Mouse (Mus musculus): ENCODE measurements at regions not wholly inside any gene's neighbourhood (a gene's known extent, or its start where the extent isn't known, plus 50 kb on each side); places are given as distances from the start of the nearest gene placed in this dataset.

DNA sequence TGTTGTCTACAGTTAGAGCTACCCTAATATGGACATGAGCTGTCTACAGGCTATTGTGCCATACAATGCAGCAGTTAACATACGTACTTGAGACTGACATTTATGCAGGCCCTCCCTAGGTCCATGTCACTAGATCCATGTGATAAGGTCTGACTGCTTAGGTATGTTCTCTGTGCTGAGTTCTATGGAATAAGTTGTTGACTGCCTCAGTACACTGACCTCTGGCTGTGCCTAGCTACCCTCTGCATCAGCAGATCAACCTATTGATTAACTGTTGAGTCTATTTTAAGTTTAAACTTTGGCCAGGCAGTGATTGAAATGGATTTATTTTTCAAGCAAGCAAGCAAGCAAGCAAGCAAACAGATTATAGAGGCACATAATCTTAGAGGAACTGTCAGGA lies 57.0 kb upstream of the Cd28 start:
- H3K4me3 ChIP-seq (ENCODE audit: control insufficient read depth in 1 of 2, insufficient read depth in 1 of 2, low read depth in 2 of 2, low read length in 2 of 2): no peak overlapping the region
- no peaks in the 10 kb centered on the region for H3K79me2 ChIP-seq (ENCODE audit: control insufficient read depth, insufficient read depth, low read length, poor library complexity)
- no peaks in the 10 kb centered on the region for H3K36me3 ChIP-seq (ENCODE audit: control insufficient read depth in 1 of 2, insufficient read depth in 2 of 2, low read length in 2 of 2)
- H3K27ac ChIP-seq (ENCODE audit: control insufficient read depth, low read depth, low read length): no peak overlapping the region
- H3K9ac ChIP-seq (ENCODE audit: control insufficient read depth, low read depth, low read length, poor library complexity, severe bottlenecking): no peak overlapping the region
- no peaks in the 10 kb centered on the region for H3K4me1 ChIP-seq (ENCODE audit: control insufficient read depth in 1 of 2, insufficient read depth in 2 of 2, low read length in 2 of 2)
- no peak for DNase-seq (ENCODE audit: low read depth, low spot score)
- no peak for TF ChIP-seq NRF1 (IDR thresholded peaks at IDR 0.05; ENCODE audit: insufficient read depth, low read depth, low read length, poor library complexity, severe bottlenecking)
- no peak for TF ChIP-seq E2F4 (IDR thresholded peaks at IDR 0.05; ENCODE audit: borderline replicate concordance, low read depth, low read length)
- TF ChIP-seq ELF1 (IDR thresholded peaks at IDR 0.05; ENCODE audit: low read depth, low read length): no peak
- TF ChIP-seq EP300 (IDR thresholded peaks at IDR 0.05; ENCODE audit: low read depth in 1 of 2, low read length in 2 of 2): no peak
- TF ChIP-seq BHLHE40 (IDR thresholded peaks at IDR 0.05; ENCODE audit: borderline replicate concordance, low read depth, low read length): no peak
- TF ChIP-seq POLR2AphosphoS2 (IDR thresholded peaks at IDR 0.05; ENCODE audit: low read length): no peak
- no peak for TF ChIP-seq CHD1 (IDR thresholded peaks at IDR 0.05; ENCODE audit: low read depth, low read length)
- H3K9me3 ChIP-seq (replicated peaks; ENCODE audit: insufficient read depth, low read length): no peaks in the 10 kb centered on the region
- H3K27me3 ChIP-seq (ENCODE audit: control insufficient read depth in 1 of 2, insufficient read depth in 2 of 2, low read length in 2 of 2): no peaks in the 10 kb centered on the region

DNA sequence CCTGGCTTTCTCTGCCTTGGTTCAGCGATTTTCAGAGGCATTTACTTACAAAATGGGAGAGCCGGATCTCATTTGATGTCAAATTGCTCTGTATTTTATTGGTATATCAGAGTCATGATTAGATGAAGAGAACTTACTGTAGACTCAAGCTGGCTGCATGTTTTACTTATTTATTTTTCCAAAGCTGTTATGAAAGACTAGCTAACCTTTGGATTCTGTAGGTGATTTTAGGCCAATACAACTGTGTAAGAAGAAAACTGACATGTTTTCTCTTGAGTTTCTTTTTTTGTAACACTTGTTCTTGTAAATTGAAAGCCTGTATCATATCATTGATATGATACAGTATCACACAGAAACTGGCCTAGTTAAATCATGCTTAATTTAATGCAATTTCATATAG lies 57.6 kb upstream of the Cd28 start:
- Histone ChIP-seq H3K27ac (ENCODE audit: control insufficient read depth, low read depth, low read length) (no peak overlapping the region), H3K36me3 (ENCODE audit: control insufficient read depth in 1 of 2, insufficient read depth in 2 of 2, low read length in 2 of 2) (no peaks in the 10 kb centered on the region), H3K4me1 (ENCODE audit: control insufficient read depth in 1 of 2, insufficient read depth in 2 of 2, low read length in 2 of 2) (no peaks in the 10 kb centered on the region), H3K9ac (ENCODE audit: control insufficient read depth, low read depth, low read length, poor library complexity, severe bottlenecking) (no peak overlapping the region), H3K9me3 (replicated peaks; ENCODE audit: insufficient read depth, low read length) (no peaks in the 10 kb centered on the region), H3K79me2 (ENCODE audit: control insufficient read depth, insufficient read depth, low read length, poor library complexity) (no peaks in the 10 kb centered on the region), H3K4me3 (ENCODE audit: control insufficient read depth in 1 of 2, insufficient read depth in 1 of 2, low read depth in 2 of 2, low read length in 2 of 2) (no peak overlapping the region), H3K27me3 (ENCODE audit: control insufficient read depth in 1 of 2, insufficient read depth in 2 of 2, low read length in 2 of 2) (no peaks in the 10 kb centered on the region)
- no peak for TF ChIP-seq NELFE (IDR thresholded peaks at IDR 0.05; ENCODE audit: low read depth, low read length)
- TF ChIP-seq POLR2AphosphoS2 (IDR thresholded peaks at IDR 0.05; ENCODE audit: low read length): no peak
- no peak for TF ChIP-seq GABPA (IDR thresholded peaks at IDR 0.05; ENCODE audit: low read depth, low read length)
- TF ChIP-seq TCF12 (IDR thresholded peaks at IDR 0.05; ENCODE audit: low read depth, low read length): no peak
- TF ChIP-seq NRF1 (IDR thresholded peaks at IDR 0.05; ENCODE audit: insufficient read depth, low read depth, low read length, poor library complexity, severe bottlenecking): no peak
- TF ChIP-seq RAD21 (IDR thresholded peaks at IDR 0.05; ENCODE audit: low read depth, low read length): no peak
- TF ChIP-seq MYC (IDR thresholded peaks at IDR 0.05; ENCODE audit: low read depth, low read length): no peak
- DNase-seq (ENCODE audit: low read depth, low spot score): no peak

DNA sequence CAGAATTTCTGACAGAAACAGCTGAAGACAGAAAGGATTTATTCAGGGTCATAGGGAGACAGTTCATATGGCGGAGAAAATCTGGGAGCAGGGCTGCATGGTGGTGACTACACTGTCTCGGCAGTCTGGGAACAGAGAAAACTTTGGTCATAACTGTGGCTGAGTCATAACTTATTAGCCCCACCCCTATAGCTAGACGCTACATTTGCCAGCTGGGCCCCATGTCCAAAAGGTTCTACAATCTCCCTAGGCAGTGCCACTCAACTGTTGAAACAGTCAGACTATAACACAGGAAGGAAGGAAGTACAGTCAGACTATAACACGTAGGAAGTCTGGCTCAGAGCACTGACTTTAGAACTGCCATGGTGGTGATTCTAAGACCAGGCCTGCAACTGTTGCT lies 58.2 kb upstream of the Cd28 start:
- no peak for TF ChIP-seq SIN3A (IDR thresholded peaks at IDR 0.05; ENCODE audit: low read length)
- no peak for TF ChIP-seq HCFC1 (IDR thresholded peaks at IDR 0.05; ENCODE audit: low read depth, low read length)
- TF ChIP-seq ZC3H11A (IDR thresholded peaks at IDR 0.05; ENCODE audit: low read depth, low read length): no peak
- no peak for TF ChIP-seq MYC (IDR thresholded peaks at IDR 0.05; ENCODE audit: low read depth, low read length)
- TF ChIP-seq NRF1 (IDR thresholded peaks at IDR 0.05; ENCODE audit: insufficient read depth, low read depth, low read length, poor library complexity, severe bottlenecking): no peak
- no peak for TF ChIP-seq RCOR1 (IDR thresholded peaks at IDR 0.05; ENCODE audit: low read depth, low read length)
- no peak for TF ChIP-seq KAT2A (conservative IDR thresholded peaks at IDR 0.05; ENCODE audit: low read depth, low read length)
- no peak for TF ChIP-seq TAL1 (IDR thresholded peaks at IDR 0.05; ENCODE audit: low read length)
- TF ChIP-seq MEF2A (IDR thresholded peaks at IDR 0.05; ENCODE audit: extremely low read depth, insufficient replicate concordance, low read depth, low read length, poor library complexity, severe bottlenecking): no peak
- TF ChIP-seq UBTF (IDR thresholded peaks at IDR 0.05; ENCODE audit: borderline replicate concordance, insufficient read depth, low read depth, low read length): no peak
- no peak for TF ChIP-seq CHD2 (IDR thresholded peaks at IDR 0.05; ENCODE audit: low read length)
- no peak for TF ChIP-seq JUND (IDR thresholded peaks at IDR 0.05; ENCODE audit: low read depth, low read length)
- no peak for TF ChIP-seq MAZ (IDR thresholded peaks at IDR 0.05; ENCODE audit: low read depth, low read length)
- TF ChIP-seq SMC3 (IDR thresholded peaks at IDR 0.05; ENCODE audit: low read depth, low read length): no peak
- TF ChIP-seq MXI1 (IDR thresholded peaks at IDR 0.05; ENCODE audit: low read depth, low read length): no peak
- TF ChIP-seq POLR2A (IDR thresholded peaks at IDR 0.05; ENCODE audit: control insufficient read depth in 1 of 2, insufficient read depth in 1 of 2, low read depth in 1 of 2, low read length in 2 of 2, poor library complexity in 1 of 2): no peak

More for the DNA sequence above, 58.2 kb upstream of the Cd28 start:
- Histone ChIP-seq H3K27me3 (ENCODE audit: control insufficient read depth in 1 of 2, insufficient read depth in 2 of 2, low read length in 2 of 2) (no peaks in the 10 kb centered on the region), H3K79me2 (ENCODE audit: control insufficient read depth, insufficient read depth, low read length, poor library complexity) (no peaks in the 10 kb centered on the region), H3K27ac (ENCODE audit: control insufficient read depth, low read depth, low read length) (no peak overlapping the region), H3K4me1 (ENCODE audit: control insufficient read depth in 1 of 2, insufficient read depth in 2 of 2, low read length in 2 of 2) (no peaks in the 10 kb centered on the region), H3K36me3 (ENCODE audit: control insufficient read depth in 1 of 2, insufficient read depth in 2 of 2, low read length in 2 of 2) (no peaks in the 10 kb centered on the region), H3K9me3 (replicated peaks; ENCODE audit: insufficient read depth, low read length) (no peaks in the 10 kb centered on the region), H3K9ac (ENCODE audit: control insufficient read depth, low read depth, low read length, poor library complexity, severe bottlenecking) (no peak overlapping the region), H3K4me3 (ENCODE audit: control insufficient read depth in 1 of 2, insufficient read depth in 1 of 2, low read depth in 2 of 2, low read length in 2 of 2) (no peak overlapping the region)
- DNase-seq (ENCODE audit: low read depth, low spot score): no peak
